11 mouse cellular contexts compared by ENCODE assay signal in genomic region chr5:111922991-111923701, GRCm38 (mm10).
DNase-seq lines count a peak whose midpoint lies in the region; ATAC-seq and TF ChIP-seq lines count a peak whose summit lies in the region.
"Had no signal": no experiment of that assay in that cellular context is flagged by ENCODE, and none has a peak within 500 bp of the region (broad histone marks: within the 10 kb centered on the region; RNA-seq: fewer than 3 reads in every experiment).

No protein-coding gene starts in this region.

- no peak overlapping the region for H3K27ac ChIP-seq in embryonic facial prominence, embryonic 11.5 days (replicated peaks; ENCODE audit: low read depth, low read length)
- H3K27ac ChIP-seq in embryonic facial prominence, embryonic 10.5 days (replicated peaks): no peak overlapping the region
- peak overlapping the region; percentile 48; the same call in 1 of the 2 replicates for H3K27ac ChIP-seq in embryonic facial prominence, embryonic 12.5 days
- H3K27ac ChIP-seq in hindbrain, embryonic 16.5 days (ENCODE audit: low read depth, low read length): no peak overlapping the region; the same call in 1 of the 2 replicates
- H3K27ac ChIP-seq in midbrain, postnatal 0 days (ENCODE audit: low read depth, low read length): no peak overlapping the region
- H3K27ac ChIP-seq: heart, adult 2 months; liver, embryonic 13.5 days had no signal

- WGBS in embryonic facial prominence, embryonic 11.5 days: 50% methylated on average over 18 of the region's 18 CpGs
- 54% methylated on average over 18 of the region's 18 CpGs for WGBS in embryonic facial prominence, embryonic 10.5 days
- WGBS in embryonic facial prominence, embryonic 12.5 days: 38% methylated on average over 18 of the region's 18 CpGs
- WGBS in hindbrain, embryonic 16.5 days: 23% methylated on average over 18 of the region's 18 CpGs
- 40% methylated on average over 18 of the region's 18 CpGs for WGBS in midbrain, postnatal 0 days

- no peak overlapping the region for H3K4me3 ChIP-seq in embryonic facial prominence, embryonic 11.5 days (ENCODE audit: low read depth, low read length)
- H3K4me3 ChIP-seq in embryonic facial prominence, embryonic 10.5 days: no peak overlapping the region
- H3K4me3 ChIP-seq in embryonic facial prominence, embryonic 12.5 days: no peak overlapping the region
- H3K4me3 ChIP-seq in hindbrain, embryonic 16.5 days (ENCODE audit: low read length): no peak overlapping the region
- H3K4me3 ChIP-seq in midbrain, postnatal 0 days (ENCODE audit: low read depth, low read length): no peak overlapping the region
- H3K4me3 ChIP-seq: heart, adult 2 months; liver, embryonic 13.5 days had no signal

- H3K4me2 ChIP-seq in embryonic facial prominence, embryonic 11.5 days (ENCODE audit: low read depth, low read length): no peak overlapping the region
- H3K4me2 ChIP-seq in embryonic facial prominence, embryonic 12.5 days (replicated peaks): no peak overlapping the region
- H3K4me2 ChIP-seq in hindbrain, embryonic 16.5 days (ENCODE audit: low read length): peak overlapping the region; percentile 24; the same call in 1 of the 2 replicates
- H3K4me2 ChIP-seq in midbrain, postnatal 0 days (ENCODE audit: low read depth, low read length, poor library complexity, severe bottlenecking): no peak overlapping the region
- H3K4me2 ChIP-seq: liver, embryonic 13.5 days had no signal

- H3K27me3 ChIP-seq in embryonic facial prominence, embryonic 11.5 days (ENCODE audit: control insufficient read depth, insufficient read depth, low read length): no peaks in the 10 kb centered on the region
- H3K27me3 ChIP-seq in embryonic facial prominence, embryonic 10.5 days (replicated peaks; ENCODE audit: low read depth, poor library complexity, severe bottlenecking): peaks cover 11% of the 10 kb centered on the region; the same call in 1 of the 2 replicates
- 0 out of 2 replicates have a peak, but pooled peaks cover 2% of the 10 kb centered on the region for H3K27me3 ChIP-seq in embryonic facial prominence, embryonic 12.5 days
- H3K27me3 ChIP-seq in hindbrain, embryonic 16.5 days (replicated peaks; ENCODE audit: control insufficient read depth, insufficient read depth, low read length): no peaks in the 10 kb centered on the region
- H3K27me3 ChIP-seq in midbrain, postnatal 0 days (ENCODE audit: insufficient read depth, low read length): no peaks in the 10 kb centered on the region
- H3K27me3 ChIP-seq: liver, embryonic 13.5 days had no signal

- no peak for DNase-seq in embryonic facial prominence, embryonic 11.5 days (ENCODE audit: low spot score)
- no peak for DNase-seq in embryonic facial prominence, embryonic 10.5 days (ENCODE audit: low spot score)
- peak; percentile 79 for DNase-seq in midbrain, postnatal 0 days (ENCODE audit: low spot score)
- no peak for DNase-seq in urinary bladder, postnatal 10 days (ENCODE audit: low spot score)
- no peak for DNase-seq in thymus, adult 18-20 months
- DNase-seq: heart, adult 2 months; liver, embryonic 13.5 days had no signal

- no peaks in the 10 kb centered on the region for H3K36me3 ChIP-seq in embryonic facial prominence, embryonic 11.5 days (replicated peaks; ENCODE audit: control insufficient read depth, insufficient read depth, low read depth, low read length)
- H3K36me3 ChIP-seq in embryonic facial prominence, embryonic 10.5 days (replicated peaks): no peaks in the 10 kb centered on the region
- H3K36me3 ChIP-seq in embryonic facial prominence, embryonic 12.5 days: no peaks in the 10 kb centered on the region
- no peaks in the 10 kb centered on the region for H3K36me3 ChIP-seq in hindbrain, embryonic 16.5 days (ENCODE audit: control insufficient read depth, insufficient read depth, low read length)
- no peaks in the 10 kb centered on the region for H3K36me3 ChIP-seq in midbrain, postnatal 0 days (ENCODE audit: insufficient read depth, low read length)
- H3K36me3 ChIP-seq: liver, embryonic 13.5 days had no signal

- H3K9ac ChIP-seq in embryonic facial prominence, embryonic 11.5 days (replicated peaks; ENCODE audit: low read length): no peak overlapping the region
- no peak overlapping the region for H3K9ac ChIP-seq in embryonic facial prominence, embryonic 12.5 days
- no peak overlapping the region for H3K9ac ChIP-seq in hindbrain, embryonic 16.5 days (ENCODE audit: low read depth, low read length)
- H3K9ac ChIP-seq in midbrain, postnatal 0 days (replicated peaks; ENCODE audit: low read length, poor library complexity, severe bottlenecking): no peak overlapping the region
- H3K9ac ChIP-seq: liver, embryonic 13.5 days had no signal

- peak; percentile 32 for TF ChIP-seq CTCF in midbrain, postnatal 0 days (IDR thresholded peaks at IDR 0.05)

- H3K9me3 ChIP-seq in embryonic facial prominence, embryonic 11.5 days (replicated peaks; ENCODE audit: control insufficient read depth, low read length): no peaks in the 10 kb centered on the region
- H3K9me3 ChIP-seq in embryonic facial prominence, embryonic 10.5 days: no peaks in the 10 kb centered on the region
- no peaks in the 10 kb centered on the region for H3K9me3 ChIP-seq in embryonic facial prominence, embryonic 12.5 days
- no peaks in the 10 kb centered on the region for H3K9me3 ChIP-seq in hindbrain, embryonic 16.5 days (ENCODE audit: control insufficient read depth, low read length)
- H3K9me3 ChIP-seq in midbrain, postnatal 0 days (ENCODE audit: low read length): no peaks in the 10 kb centered on the region
- H3K9me3 ChIP-seq: liver, embryonic 13.5 days had no signal

- no peaks in the 10 kb centered on the region; the same call in 1 of the 2 replicates for H3K4me1 ChIP-seq in embryonic facial prominence, embryonic 11.5 days (ENCODE audit: control insufficient read depth, insufficient read depth, low read length)
- peaks cover 42% of the 10 kb centered on the region for H3K4me1 ChIP-seq in embryonic facial prominence, embryonic 10.5 days
- H3K4me1 ChIP-seq in embryonic facial prominence, embryonic 12.5 days: peaks cover 6% of the 10 kb centered on the region; the same call in 1 of the 2 replicates
- H3K4me1 ChIP-seq in hindbrain, embryonic 16.5 days (ENCODE audit: control insufficient read depth, insufficient read depth, low read depth, low read length): peaks cover 13% of the 10 kb centered on the region
- H3K4me1 ChIP-seq in midbrain, postnatal 0 days (ENCODE audit: insufficient read depth, low read length): peaks cover 16% of the 10 kb centered on the region; the same call in 1 of the 2 replicates
- H3K4me1 ChIP-seq: liver, embryonic 13.5 days had no signal

- ATAC-seq in embryonic facial prominence, embryonic 11.5 days (replicated peaks; ENCODE audit: insufficient number of reproducible peaks, low FRiP score, low TSS enrichment, low read depth): peak; percentile 78; the same call in 1 of the 2 replicates
- ATAC-seq in embryonic facial prominence, embryonic 12.5 days (ENCODE audit: insufficient number of reproducible peaks, insufficient read depth, low FRiP score, low TSS enrichment): 0 out of 2 replicates have a peak, but pooled peaks have one; percentile 65
- peak; percentile 66; the same call in 1 of the 2 replicates for ATAC-seq in hindbrain, embryonic 16.5 days
- 0 out of 2 replicates have a peak, but pooled peaks have one; percentile 27 for ATAC-seq in midbrain, postnatal 0 days (ENCODE audit: low FRiP score)
- no peak for ATAC-seq in inflammation-experienced regulatory T-cells, adult 6 months
- ATAC-seq: Patski had no signal
